Mouse (Mus musculus) kidney, postnatal 0 days (tissue): ENCODE results near the gene Aloxe3. TPM values are rescaled to one million over a fixed set of nuclear protein-coding genes. Genes with fewer than 3 reads are reported as not detected.

Experiments
- ATAC-seq: fragments of 200-750 bp; cut with Nextera tagmentation; replicated peaks from 2 replicates; pipeline ENCODE4 v1.8.0; 2017; ENCODE audit warnings: low read depth, moderate number of reproducible peaks, moderate TSS enrichment, moderate library complexity; ENCODE audit not compliant: low FRiP score
- DNase-seq: peaks from one replicate; pipeline ENCODE4 v3.0.0-alpha.2; 2016; ENCODE audit warnings: low spot score
- H3K27ac ChIP-seq: fragments of 300-500 bp; sonication (generic); 2 replicates; pipeline ENCODE4 v1.5.1; 2014; ENCODE audit warnings: mild to moderate bottlenecking
- H3K27me3 ChIP-seq: fragments of 300-500 bp; sonication (generic); 2 replicates; pipeline ENCODE4 v1.6.1; 2014; ENCODE audit warnings: low read length, mixed read lengths; ENCODE audit not compliant: insufficient read depth
- H3K36me3 ChIP-seq: fragments of 300-500 bp; sonication (generic); 2 replicates; pipeline ENCODE4 v1.6.1; 2014; ENCODE audit warnings: low read length, mixed read lengths; ENCODE audit not compliant: insufficient read depth
- H3K4me1 ChIP-seq: fragments of 300-500 bp; sonication (generic); replicated peaks from 2 replicates; pipeline ENCODE4 v1.6.1; 2014; ENCODE audit warnings: antibody characterized with exemption, low read length, mixed read lengths; ENCODE audit not compliant: insufficient read depth
- H3K4me2 ChIP-seq: fragments of 300-500 bp; sonication (generic); 2 replicates; pipeline ENCODE4 v1.6.1; 2014; ENCODE audit warnings: mild to moderate bottlenecking, low read length, moderate library complexity, mixed read lengths
- H3K4me3 ChIP-seq: fragments of 300-500 bp; sonication (generic); replicated peaks from 2 replicates; pipeline ENCODE4 v1.5.1; 2014; ENCODE audit warnings: low read depth, low read length
- H3K9ac ChIP-seq: fragments of 300-500 bp; sonication (generic); 2 replicates; pipeline ENCODE4 v1.6.1; 2014; ENCODE audit warnings: low read depth, low read length
- H3K9me3 ChIP-seq: fragments of 300-500 bp; sonication (generic); replicated peaks from 2 replicates; pipeline ENCODE4 v1.6.1; 2016; ENCODE audit warnings: low read length, inconsistent platforms, mixed read lengths
- CTCF ChIP-seq: IDR thresholded peaks from 2 replicates; pipeline ENCODE4 v1.5.1; 2016; ENCODE audit warnings: antibody characterized with exemption, low read depth, mild to moderate bottlenecking, moderate library complexity
- WGBS: fragments of 180-500 bp; shearing (Covaris S2); extraction: QIAGEN DNeasy Blood & Tissue Kit; methylation state at CpG from one replicate; pipeline ENCODE4 v1.1.7; 2014; 5-methylcytosine and 5-hydroxymethylcytosine counted together
- polyA plus RNA-seq: library from polyadenylated mRNA; unstranded; fragments of >200 nt; fragmentation: Nextera tagmentation; extraction: Ambion mirVana; gene quantifications from 2 replicates; pipeline ENCODE4 v1.2.1, GENCODE M21; 2015

Gene Aloxe3
- 0.54 and 0.69 TPM in 2 replicates for polyA plus RNA-seq

- Histone ChIP-seq H3K4me2 (peak within 1 kb of the TSS; percentile 69), H3K27me3 (no peaks in the 10 kb centered on the region), H3K4me3 (peak within 1 kb of the TSS; percentile 52), H3K9me3 (no peaks in the 10 kb centered on the region), H3K36me3 (no peaks in the 10 kb centered on the region), H3K27ac (peak within 1 kb of the TSS; percentile 78), H3K9ac (peak within 1 kb of the TSS; percentile 54), H3K4me1 (peaks cover 3% of the 10 kb centered on the region; the same call in 1 of the 2 replicates)
- DNase-seq (no peak), ATAC-seq (no peak)
- 0% methylated on average over 3 of the region's 3 CpGs for WGBS
- TF ChIP-seq CTCF, result no peak
These were observed at the start of gene Aloxe3 for GRCm38 (mm10) chr11:69125852-69125918. TSS of gene Aloxe3 (plus strand) at chr11:69125896.

GRCm38 (mm10) chr11:69076572-69076971, 49.1 kb upstream of the Aloxe3 start:
- Histone ChIP-seq H3K4me1 (no peaks in the 10 kb centered on the region), H3K27me3 (no peaks in the 10 kb centered on the region), H3K9me3 (no peaks in the 10 kb centered on the region), H3K4me2 (no peak overlapping the region), H3K27ac (no peak overlapping the region), H3K36me3 (no peaks in the 10 kb centered on the region), H3K9ac (no peak overlapping the region), H3K4me3 (no peak overlapping the region)
- 69% methylated on average over 5 of the region's 5 CpGs for WGBS
- no peak for TF ChIP-seq CTCF
- ATAC-seq (no peak), DNase-seq (no peak)

- no peak overlapping the region for H3K4me3 ChIP-seq
- WGBS, result 73% methylated on average over 9 of the region's 9 CpGs
- ATAC-seq (no peak), DNase-seq (no peak)
- H3K9ac ChIP-seq, result no peak overlapping the region
- no peaks in the 10 kb centered on the region for H3K4me1 ChIP-seq
- no peak overlapping the region for H3K27ac ChIP-seq
- TF ChIP-seq CTCF, result no peak
- no peaks in the 10 kb centered on the region for H3K9me3 ChIP-seq
- H3K27me3 ChIP-seq, result no peaks in the 10 kb centered on the region
- H3K4me2 ChIP-seq, result no peak overlapping the region
- H3K36me3 ChIP-seq, result no peaks in the 10 kb centered on the region
These were observed 48.4 kb upstream of the Aloxe3 start for GRCm38 (mm10) chr11:69077316-69077715.

- no peaks in the 10 kb centered on the region for H3K4me1 ChIP-seq
- no peaks in the 10 kb centered on the region for H3K9me3 ChIP-seq
- no peak for DNase-seq
- ATAC-seq, result no peak
- no peaks in the 10 kb centered on the region for H3K27me3 ChIP-seq
- H3K36me3 ChIP-seq, result no peaks in the 10 kb centered on the region
- H3K27ac ChIP-seq, result no peak overlapping the region
- no peak overlapping the region for H3K4me2 ChIP-seq
- no peak overlapping the region for H3K9ac ChIP-seq
- no peak for TF ChIP-seq CTCF
- WGBS, result 53% methylated on average over 6 of the region's 6 CpGs
- H3K4me3 ChIP-seq, result no peak overlapping the region
These were observed 47.7 kb upstream of the Aloxe3 start for GRCm38 (mm10) chr11:69078041-69078440.

- Histone ChIP-seq H3K9ac (no peak overlapping the region), H3K27me3 (no peaks in the 10 kb centered on the region), H3K9me3 (no peaks in the 10 kb centered on the region), H3K4me1 (no peaks in the 10 kb centered on the region), H3K4me2 (no peak overlapping the region), H3K36me3 (no peaks in the 10 kb centered on the region), H3K4me3 (no peak overlapping the region), H3K27ac (peak overlapping the region; percentile 55; the same call in 1 of the 2 replicates)
- 32% methylated on average over 5 of the region's 5 CpGs for WGBS
- no peak for TF ChIP-seq CTCF
- ATAC-seq (0 out of 2 replicates have a peak, but pooled peaks have one; percentile 31), DNase-seq (peak; percentile 54)
These were observed 46.8 kb upstream of the Aloxe3 start for GRCm38 (mm10) chr11:69078805-69079438.

- Histone ChIP-seq H3K27me3 (no peaks in the 10 kb centered on the region), H3K9me3 (no peaks in the 10 kb centered on the region), H3K27ac (no peak overlapping the region), H3K4me3 (no peak overlapping the region), H3K36me3 (no peaks in the 10 kb centered on the region), H3K4me2 (no peak overlapping the region), H3K9ac (no peak overlapping the region), H3K4me1 (no peaks in the 10 kb centered on the region)
- ATAC-seq (peak; percentile 36; the same call in 1 of the 2 replicates), DNase-seq (peak; percentile 13)
- 68% methylated on average over 15 of the region's 15 CpGs for WGBS
- no peak for TF ChIP-seq CTCF
These were observed 45.4 kb upstream of the Aloxe3 start for GRCm38 (mm10) chr11:69080102-69080854.
